Mouse (Mus musculus) kidney, adult 2 months (tissue): ENCODE data around the gene Tspan33.

Experiments used
- CTCF ChIP-seq: fragments of 200-500 bp; conservative IDR thresholded peaks from 2 replicates; pipeline ENCODE4 v1.5.1; 2011; ENCODE audit warnings: low read depth, mild to moderate bottlenecking, control low read depth, low read length, moderate library complexity, mixed read lengths; ENCODE audit not compliant: insufficient read depth, insufficient read length
- POLR2A ChIP-seq: fragments of 200-500 bp; IDR thresholded peaks from one replicate; pipeline ENCODE4 v1.6.1; 2011; ENCODE audit warnings: low read depth, low read length, control low read depth

GRCm38 (mm10) chr6:29681853-29682252, 12.2 kb upstream of the Tspan33 start:
- TF ChIP-seq POLR2A (no peak), CTCF (no peak)
